In genomic region chr16:66970912-66971311, GRCm38 (mm10) we compare ENCODE assay signal across 23 mouse cellular contexts.
DNase-seq lines count a peak whose midpoint lies in the region; ATAC-seq and TF ChIP-seq lines count a peak whose summit lies in the region.
"Had no signal": no experiment of that assay in that cellular context is flagged by ENCODE, and none has a peak within 500 bp of the region (broad histone marks: within the 10 kb centered on the region; RNA-seq: fewer than 3 reads in every experiment).

No protein-coding gene starts in this region.

- H3K36me3 ChIP-seq in lung, postnatal 0 days (ENCODE audit: insufficient read depth, low read length): no peaks in the 10 kb centered on the region
- H3K36me3 ChIP-seq: embryonic facial prominence, embryonic 12.5 days; embryonic facial prominence, embryonic 15.5 days; heart, embryonic 10.5 days; heart, embryonic 13.5 days; hindbrain, embryonic 12.5 days; hindbrain, embryonic 15.5 days had no signal

- no peaks in the 10 kb centered on the region for H3K4me1 ChIP-seq in lung, postnatal 0 days (ENCODE audit: insufficient read depth, low read depth, low read length)
- H3K4me1 ChIP-seq: embryonic facial prominence, embryonic 12.5 days; embryonic facial prominence, embryonic 15.5 days; heart, embryonic 10.5 days; hindbrain, embryonic 12.5 days had no signal

- no peak overlapping the region for H3K9ac ChIP-seq in lung, postnatal 0 days (replicated peaks; ENCODE audit: low read depth)
- H3K9ac ChIP-seq: embryonic facial prominence, embryonic 12.5 days; embryonic facial prominence, embryonic 15.5 days; forebrain, postnatal 0 days; heart, embryonic 13.5 days; hindbrain, embryonic 12.5 days; hindbrain, embryonic 15.5 days had no signal

- H3K27me3 ChIP-seq in lung, postnatal 0 days (replicated peaks; ENCODE audit: insufficient read depth, low read length): no peaks in the 10 kb centered on the region
- H3K27me3 ChIP-seq: embryonic facial prominence, embryonic 12.5 days; embryonic facial prominence, embryonic 15.5 days; heart, embryonic 13.5 days; hindbrain, embryonic 12.5 days; hindbrain, embryonic 15.5 days had no signal

- peak; percentile 68 for TF ChIP-seq EP300 in lung, postnatal 0 days (IDR thresholded peaks at IDR 0.05)

- ATAC-seq in lung, postnatal 0 days: no peak
- ATAC-seq: forebrain, embryonic 14.5 days; forebrain, postnatal 0 days; intestine, postnatal 0 days had no signal

- no peak for TF ChIP-seq CTCF in lung, postnatal 0 days (IDR thresholded peaks at IDR 0.05)

- no peak overlapping the region for H3K4me3 ChIP-seq in lung, postnatal 0 days (ENCODE audit: low read depth, low read length)
- H3K4me3 ChIP-seq: embryonic facial prominence, embryonic 12.5 days; embryonic facial prominence, embryonic 15.5 days; gastrocnemius, adult 2 months; heart, embryonic 10.5 days; heart, embryonic 13.5 days; hindbrain, embryonic 12.5 days; hindbrain, embryonic 15.5 days had no signal

- DNase-seq in lung, postnatal 0 days (ENCODE audit: low spot score): peak; percentile 6
- no peak for DNase-seq in lung, postnatal 14 days
- DNase-seq in 3T3-L1 (ENCODE audit: low read depth, low spot score) (peak; percentile 73), R1 (ENCODE audit: low read depth, low spot score) (peak; percentile 39)
- no peak for DNase-seq in embryo, embryonic 10 days (ENCODE audit: low spot score)
- no peak for DNase-seq in gastrocnemius, postnatal 14 days
- DNase-seq: adrenal gland, postnatal 10 days; adrenal gland, postnatal 36 days; cerebellum, adult 18-20 months; cerebellum, adult 9-10 months; cerebellum, postnatal 14 days; forebrain, postnatal 0 days; gastrocnemius, adult 2 months; gastrocnemius, postnatal 25 days; heart, adult 18-20 months had no signal

- WGBS in lung, postnatal 0 days: 16% methylated on average over 3 of the region's 3 CpGs

- H3K4me2 ChIP-seq in lung, postnatal 0 days (replicated peaks; ENCODE audit: low read depth, low read length): no peak overlapping the region
- H3K4me2 ChIP-seq: embryonic facial prominence, embryonic 12.5 days; embryonic facial prominence, embryonic 15.5 days; heart, embryonic 13.5 days; hindbrain, embryonic 12.5 days; hindbrain, embryonic 15.5 days had no signal

- intact Hi-C loops in gastrocnemius, postnatal 14 days (cut with DNase I; ENCODE audit: low total_unique reads): no loop called here

- no peaks in the 10 kb centered on the region for H3K9me3 ChIP-seq in lung, postnatal 0 days (ENCODE audit: low read length)
- H3K9me3 ChIP-seq: embryonic facial prominence, embryonic 12.5 days; embryonic facial prominence, embryonic 15.5 days; heart, embryonic 10.5 days; heart, embryonic 13.5 days; hindbrain, embryonic 12.5 days; hindbrain, embryonic 15.5 days had no signal

- H3K27ac ChIP-seq in lung, postnatal 0 days (ENCODE audit: low read length): no peak overlapping the region
- H3K27ac ChIP-seq: embryonic facial prominence, embryonic 12.5 days; embryonic facial prominence, embryonic 15.5 days; gastrocnemius, adult 2 months; heart, embryonic 10.5 days; heart, embryonic 13.5 days; hindbrain, embryonic 12.5 days; hindbrain, embryonic 15.5 days had no signal

Comparison
In these comparisons a context has a peak if more than half of its experiments do, and no peak if none do; other contexts are left out.
1. DNase-seq: peak in lung, postnatal 0 days (single experiment), 3T3-L1 (single experiment) and R1 (single experiment); none in lung, postnatal 14 days (single experiment), embryo, embryonic 10 days (single experiment) and gastrocnemius, postnatal 14 days (single experiment).